In the genomic region with DNA sequence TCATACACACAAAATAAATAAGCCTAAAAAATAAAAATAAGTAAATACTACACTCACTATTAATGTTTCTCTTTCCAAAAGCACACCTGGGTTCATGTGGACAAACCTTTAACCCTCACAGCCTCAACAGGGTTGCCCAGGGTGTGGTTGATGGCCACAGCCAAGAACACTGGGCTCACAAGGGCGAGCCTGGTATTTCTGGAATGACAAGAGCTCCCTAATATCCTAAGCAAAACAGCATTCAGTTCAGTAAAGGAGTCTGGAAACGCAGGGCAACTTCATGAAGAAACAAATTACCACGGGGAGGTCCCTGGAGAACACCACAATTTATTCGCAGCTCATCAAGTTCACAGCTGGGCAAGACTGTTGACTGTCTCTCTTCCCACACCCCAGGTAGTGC, we compare ENCODE assay signal across 19 mouse cellular contexts. TPM values are rescaled to one million over a fixed set of nuclear protein-coding genes. Genes with fewer than 3 reads are reported as not detected.
DNase-seq lines count a peak whose midpoint lies in the region; ATAC-seq lines count a peak whose summit lies in the region.
"Had no signal": no experiment of that assay in that cellular context is flagged by ENCODE, and none has a peak within 500 bp of the region (broad histone marks: within the 10 kb centered on the region; RNA-seq: fewer than 3 reads in every experiment).

No protein-coding gene starts in this region.

- H3K27me3 ChIP-seq in lung, embryonic 15.5 days, result no peaks in the 10 kb centered on the region
- H3K27me3 ChIP-seq: embryonic facial prominence, embryonic 12.5 days; forebrain, embryonic 15.5 days had no signal

- peak overlapping the region; percentile 77 for H3K27ac ChIP-seq in lung, embryonic 15.5 days
- H3K27ac ChIP-seq: embryonic facial prominence, embryonic 12.5 days; forebrain, embryonic 15.5 days; heart, embryonic 10.5 days; hindbrain, embryonic 14.5 days had no signal

- no peak overlapping the region for H3K4me3 ChIP-seq in lung, embryonic 15.5 days
- H3K4me3 ChIP-seq: embryonic facial prominence, embryonic 12.5 days; forebrain, embryonic 15.5 days; heart, embryonic 10.5 days had no signal

- 55% methylated on average over 4 of the region's 4 CpGs for WGBS in lung, embryonic 15.5 days

- no peaks in the 10 kb centered on the region for H3K9me3 ChIP-seq in lung, embryonic 15.5 days
- H3K9me3 ChIP-seq: embryonic facial prominence, embryonic 12.5 days; forebrain, embryonic 15.5 days; G1E; heart, embryonic 10.5 days had no signal

- no peak overlapping the region for H3K4me2 ChIP-seq in lung, embryonic 15.5 days
- H3K4me2 ChIP-seq: embryonic facial prominence, embryonic 12.5 days; forebrain, embryonic 15.5 days; hindbrain, embryonic 14.5 days had no signal

- ATAC-seq in lung, embryonic 15.5 days (ENCODE audit: borderline replicate concordance, extremely low read depth, low FRiP score, low TSS enrichment), result no peak; the same call in 1 of the 2 replicates
- ATAC-seq: forebrain, embryonic 15.5 days had no signal

- peaks cover 21% of the 10 kb centered on the region; the same call in 1 of the 2 replicates for H3K36me3 ChIP-seq in lung, embryonic 15.5 days

- no peak overlapping the region for H3K9ac ChIP-seq in lung, embryonic 15.5 days
- H3K9ac ChIP-seq: embryonic facial prominence, embryonic 12.5 days; forebrain, embryonic 15.5 days; hindbrain, embryonic 14.5 days had no signal

- no peaks in the 10 kb centered on the region for H3K4me1 ChIP-seq in lung, embryonic 15.5 days
- H3K4me1 ChIP-seq: embryonic facial prominence, embryonic 12.5 days; forebrain, embryonic 15.5 days had no signal

- peak; percentile 55 for DNase-seq in ZHBTc4 (ENCODE audit: low read depth, low spot score)
- DNase-seq in lung, postnatal 14 days, result peak; percentile 59
- no peak for DNase-seq in T-cell, adult 2 months (ENCODE audit: low spot score)
- DNase-seq in layer of hippocampus, postnatal 36 days, result no peak
- DNase-seq in cerebellum, adult 18-20 months, result no peak
- DNase-seq in thymus, postnatal 36 days, result no peak
- DNase-seq: adrenal gland, postnatal 10 days; cerebellum, adult 11 months; cerebellum, adult 9-10 months; cerebellum, postnatal 25 days; gastrocnemius, postnatal 10 days; heart, adult 18-20 months; heart, postnatal 10 days had no signal

RNA-seq across cellular contexts. Expression of a gene that starts 34.0 kb away (rescaled TPM):
- 24.5 and 27.3 TPM in 2 replicates for polyA plus RNA-seq in lung, embryonic 15.5 days (2015; fragmentation: Nextera tagmentation; extraction: Ambion mirVana)
- 10 to 100 TPM; 39.8 to 41.3 TPM for total RNA-seq in layer of hippocampus, postnatal 36 days (2021)

Comparison
In these comparisons a context has a peak if more than half of its experiments do, and no peak if none do; other contexts are left out.
1. DNase-seq: peak in ZHBTc4 (single experiment) and lung, postnatal 14 days (single experiment); none in T-cell, adult 2 months (single experiment), layer of hippocampus, postnatal 36 days (0 of 2), cerebellum, adult 18-20 months (0 of 2) and thymus, postnatal 36 days (0 of 2).